Mouse (Mus musculus) forebrain, embryonic 12.5 days (tissue): ENCODE data around the gene Pip4k2a. TPM values are rescaled to one million over a fixed set of nuclear protein-coding genes. Genes with fewer than 3 reads are reported as not detected.

Experiments used
- ATAC-seq: fragments of 200-750 bp; cut with Nextera tagmentation; 2 replicates; pipeline ENCODE4 v1.8.0; 2017; ENCODE audit warnings: moderate TSS enrichment; ENCODE audit not compliant: low FRiP score
- H3K27ac ChIP-seq: fragments of 300-500 bp; sonication (generic); 2 replicates; pipeline ENCODE4 v1.5.1; 2016; ENCODE audit warnings: mild to moderate bottlenecking
- H3K27me3 ChIP-seq: fragments of 300-500 bp; sonication (generic); 2 replicates; pipeline ENCODE4 v1.6.1; 2016; ENCODE audit warnings: mild to moderate bottlenecking
- H3K36me3 ChIP-seq: fragments of 300-500 bp; sonication (generic); replicated peaks from 2 replicates; pipeline ENCODE4 v1.6.1; 2016; ENCODE audit warnings: mild to moderate bottlenecking
- H3K4me1 ChIP-seq: fragments of 300-500 bp; sonication (generic); 2 replicates; pipeline ENCODE4 v1.6.1; 2016
- H3K4me2 ChIP-seq: fragments of 300-500 bp; sonication (generic); 2 replicates; pipeline ENCODE4 v1.6.1; 2016; ENCODE audit warnings: mild to moderate bottlenecking, moderate library complexity
- H3K4me3 ChIP-seq: fragments of 300-500 bp; sonication (generic); replicated peaks from 2 replicates; pipeline ENCODE4 v1.5.1; 2016; ENCODE audit warnings: mild to moderate bottlenecking
- H3K9ac ChIP-seq: fragments of 300-500 bp; sonication (generic); 2 replicates; pipeline ENCODE4 v1.6.1; 2016; ENCODE audit warnings: mild to moderate bottlenecking
- H3K9me3 ChIP-seq: fragments of 300-500 bp; sonication (generic); 2 replicates; pipeline ENCODE4 v1.6.1; 2016
- WGBS: fragments of 180-500 bp; shearing (Covaris S2); methylation state at CpG from one replicate; pipeline ENCODE4 v1.1.7; 2016; 5-methylcytosine and 5-hydroxymethylcytosine counted together
- polyA plus RNA-seq: library from polyadenylated mRNA; unstranded; fragments of >200 nt; fragmentation: Nextera tagmentation; extraction: Ambion mirVana; gene quantifications from 2 replicates; pipeline ENCODE4 v1.2.1, GENCODE M21; 2016

Pip4k2a gene
- polyA plus RNA-seq, 1 experiment from 2014 or later, result 9.1 TPM

- 0 out of 2 replicates have a peak overlapping the region, but pooled peaks have one; percentile 11 for H3K4me2 ChIP-seq
- no peak overlapping the region for H3K27ac ChIP-seq
- peak; percentile 60; the same call in 1 of the 2 replicates for ATAC-seq
- 9% methylated on average over 7 of the region's 7 CpGs for WGBS
- no peaks in the 10 kb centered on the region for H3K9me3 ChIP-seq
- no peaks in the 10 kb centered on the region for H3K36me3 ChIP-seq
- 0 out of 2 replicates have a peak, but pooled peaks cover 3% of the 10 kb centered on the region for H3K27me3 ChIP-seq
- no peak overlapping the region for H3K4me3 ChIP-seq
- H3K9ac ChIP-seq, result no peak overlapping the region
- H3K4me1 ChIP-seq, result peaks cover 16% of the 10 kb centered on the region
Observed at GRCm38 (mm10) chr2:18933418-18933817, 64.5 kb downstream of the Pip4k2a start.

- Histone ChIP-seq H3K4me2 (no peak overlapping the region), H3K27me3 (no peaks in the 10 kb centered on the region), H3K27ac (no peak overlapping the region), H3K36me3 (no peaks in the 10 kb centered on the region), H3K4me1 (peaks cover 17% of the 10 kb centered on the region), H3K9me3 (no peaks in the 10 kb centered on the region), H3K9ac (no peak overlapping the region), H3K4me3 (no peak overlapping the region)
- 88% methylated on average over 13 of the region's 13 CpGs for WGBS
- ATAC-seq, result 0 out of 2 replicates have a peak, but pooled peaks have one; percentile 41
Observed at GRCm38 (mm10) chr2:18930318-18931060, 67.4 kb downstream of the Pip4k2a start.

- no peak overlapping the region for H3K27ac ChIP-seq
- whole genome bisulfite sequencing, result 88% methylated on average over 7 of the region's 7 CpGs
- no peaks in the 10 kb centered on the region for H3K9me3 ChIP-seq
- H3K4me1 ChIP-seq, result peaks cover 25% of the 10 kb centered on the region
- no peak overlapping the region for H3K9ac ChIP-seq
- H3K27me3 ChIP-seq, result no peaks in the 10 kb centered on the region
- H3K36me3 ChIP-seq, result no peaks in the 10 kb centered on the region
- no peak for ATAC-seq
- H3K4me3 ChIP-seq, result no peak overlapping the region
- no peak overlapping the region for H3K4me2 ChIP-seq
Observed at GRCm38 (mm10) chr2:18928597-18929257, 69.2 kb downstream of the Pip4k2a start.

GRCm38 (mm10) chr2:18928196-18928595 lies 69.7 kb downstream of the Pip4k2a start:
- no peaks in the 10 kb centered on the region for H3K27me3 ChIP-seq
- H3K9me3 ChIP-seq, result no peaks in the 10 kb centered on the region
- ATAC-seq, result no peak
- H3K4me3 ChIP-seq, result no peak overlapping the region
- H3K4me2 ChIP-seq, result no peak overlapping the region
- WGBS, result 82% methylated on average over 8 of the region's 8 CpGs
- no peak overlapping the region for H3K27ac ChIP-seq
- H3K4me1 ChIP-seq, result peaks cover 20% of the 10 kb centered on the region
- H3K9ac ChIP-seq, result no peak overlapping the region
- no peaks in the 10 kb centered on the region for H3K36me3 ChIP-seq

GRCm38 (mm10) chr2:18923806-18924595 lies 73.9 kb downstream of the Pip4k2a start:
- 39% methylated on average over 17 of the region's 17 CpGs for WGBS
- Histone ChIP-seq H3K4me3 (no peak overlapping the region), H3K4me1 (peaks cover 18% of the 10 kb centered on the region), H3K27me3 (no peaks in the 10 kb centered on the region), H3K9ac (no peak overlapping the region), H3K27ac (no peak overlapping the region), H3K4me2 (no peak overlapping the region), H3K9me3 (no peaks in the 10 kb centered on the region), H3K36me3 (no peaks in the 10 kb centered on the region)
- ATAC-seq, result no peak

GRCm38 (mm10) chr2:18923098-18923649 lies 74.8 kb downstream of the Pip4k2a start:
- no peaks in the 10 kb centered on the region for H3K27me3 ChIP-seq
- H3K27ac ChIP-seq, result no peak overlapping the region
- H3K9me3 ChIP-seq, result no peaks in the 10 kb centered on the region
- no peaks in the 10 kb centered on the region for H3K36me3 ChIP-seq
- no peak overlapping the region for H3K9ac ChIP-seq
- H3K4me2 ChIP-seq, result no peak overlapping the region
- peaks cover 18% of the 10 kb centered on the region for H3K4me1 ChIP-seq
- no peak for ATAC-seq
- no peak overlapping the region for H3K4me3 ChIP-seq
- 88% methylated on average over 9 of the region's 9 CpGs for WGBS

GRCm38 (mm10) chr2:18921570-18922180 lies 76.3 kb downstream of the Pip4k2a start:
- no peaks in the 10 kb centered on the region for H3K27me3 ChIP-seq
- H3K9me3 ChIP-seq, result no peaks in the 10 kb centered on the region
- peaks cover 21% of the 10 kb centered on the region for H3K4me1 ChIP-seq
- no peak for ATAC-seq
- H3K36me3 ChIP-seq, result no peaks in the 10 kb centered on the region
- no peak overlapping the region for H3K4me2 ChIP-seq
- no peak overlapping the region for H3K9ac ChIP-seq
- no peak overlapping the region for H3K4me3 ChIP-seq
- WGBS, result 61% methylated on average over 1 of the region's 1 CpGs
- H3K27ac ChIP-seq, result no peak overlapping the region; the same call in 1 of the 2 replicates

- no peaks in the 10 kb centered on the region for H3K27me3 ChIP-seq
- WGBS, result 40% methylated on average over 2 of the region's 2 CpGs
- ATAC-seq, result no peak
Observed at GRCm38 (mm10) chr2:18920461-18920877, 77.5 kb downstream of the Pip4k2a start.

GRCm38 (mm10) chr2:18919797-18920354 lies 78.0 kb downstream of the Pip4k2a start:
- peaks cover 18% of the 10 kb centered on the region for H3K4me1 ChIP-seq
- no peak overlapping the region for H3K27ac ChIP-seq
- no peaks in the 10 kb centered on the region for H3K27me3 ChIP-seq
- no peaks in the 10 kb centered on the region for H3K36me3 ChIP-seq
- ATAC-seq, result no peak
- 76% methylated on average over 5 of the region's 5 CpGs for WGBS
- no peaks in the 10 kb centered on the region for H3K9me3 ChIP-seq
- no peak overlapping the region for H3K4me3 ChIP-seq
- H3K4me2 ChIP-seq, result no peak overlapping the region
- no peak overlapping the region for H3K9ac ChIP-seq

More at GRCm38 (mm10) chr2:18920461-18920877, 77.5 kb downstream of the Pip4k2a start:
- Histone ChIP-seq H3K4me2 (no peak overlapping the region), H3K4me3 (no peak overlapping the region), H3K36me3 (no peaks in the 10 kb centered on the region), H3K27ac (no peak overlapping the region), H3K9ac (no peak overlapping the region), H3K4me1 (peaks cover 20% of the 10 kb centered on the region), H3K9me3 (no peaks in the 10 kb centered on the region)

GRCm38 (mm10) chr2:18917838-18918237 lies 80.1 kb downstream of the Pip4k2a start:
- 85% methylated on average over 2 of the region's 2 CpGs for WGBS
- Histone ChIP-seq H3K4me1 (peaks cover 10% of the 10 kb centered on the region), H3K4me2 (no peak overlapping the region), H3K27me3 (no peaks in the 10 kb centered on the region), H3K9me3 (no peaks in the 10 kb centered on the region), H3K27ac (no peak overlapping the region), H3K9ac (no peak overlapping the region), H3K4me3 (no peak overlapping the region), H3K36me3 (no peaks in the 10 kb centered on the region)
- ATAC-seq, result no peak

GRCm38 (mm10) chr2:18917380-18917750 lies 80.6 kb downstream of the Pip4k2a start:
- Histone ChIP-seq H3K4me2 (no peak overlapping the region), H3K9me3 (no peaks in the 10 kb centered on the region), H3K4me1 (peaks cover 10% of the 10 kb centered on the region), H3K4me3 (no peak overlapping the region), H3K36me3 (no peaks in the 10 kb centered on the region), H3K27me3 (no peaks in the 10 kb centered on the region), H3K9ac (no peak overlapping the region), H3K27ac (no peak overlapping the region)
- ATAC-seq, result no peak
- 91% methylated on average over 1 of the region's 1 CpGs for WGBS
